Mouse (Mus musculus) activated CD4-positive, CD25-positive, alpha-beta regulatory T cell, adult 9 weeks (primary cell): ENCODE measurements around the gene H2-Eb2. TPM values are rescaled to one million over a fixed set of nuclear protein-coding genes. Genes with fewer than 3 reads are reported as not detected.

ENCODE experiments used
- polyA plus RNA-seq: library from polyadenylated mRNA; unstranded; fragments of 100-300 nt; shearing (Covaris generic); gene quantifications from one replicate; pipeline ENCODE4 v1.2.1, GENCODE M21; 2017

Gene H2-Eb2
- polyA plus RNA-seq: 0.11 TPM

DNA sequence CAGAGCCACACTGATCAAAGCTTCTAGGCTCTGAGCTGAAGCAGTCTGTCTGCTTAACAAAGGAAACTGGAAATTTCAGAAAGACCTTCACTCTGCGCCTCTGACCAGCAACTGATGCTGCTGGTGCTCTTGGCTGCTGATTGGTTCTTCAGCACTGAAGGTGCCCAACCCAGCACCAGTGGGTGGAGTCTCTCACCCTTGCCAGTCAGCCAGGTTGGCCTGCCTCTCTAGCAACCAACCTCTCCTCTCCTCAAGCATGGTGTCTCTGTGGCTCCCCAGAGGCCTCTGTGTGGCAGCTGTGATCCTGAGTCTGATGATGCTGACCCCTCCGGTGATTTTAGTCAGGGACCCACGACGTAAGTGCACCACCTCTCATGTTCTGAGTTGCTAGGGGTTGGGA is at the start of gene H2-Eb2:
Gene H2-Eb2 (plus strand): TSS at position 230 of the 400 bp plus-strand sequence.

GRCm38 (mm10) chr17:34287648-34288047 is 37.8 kb upstream of the H2-Eb2 start, which contains the start of gene H2-Aa:
H2-Aa (minus strand) TSS chr17:34287823.

GRCm38 (mm10) chr17:34305380-34306030 is 20.0 kb upstream of the H2-Eb2 start, which contains the start of gene H2-Eb1:
H2-Eb1 (plus strand) TSS chr17:34305867.

DNA sequence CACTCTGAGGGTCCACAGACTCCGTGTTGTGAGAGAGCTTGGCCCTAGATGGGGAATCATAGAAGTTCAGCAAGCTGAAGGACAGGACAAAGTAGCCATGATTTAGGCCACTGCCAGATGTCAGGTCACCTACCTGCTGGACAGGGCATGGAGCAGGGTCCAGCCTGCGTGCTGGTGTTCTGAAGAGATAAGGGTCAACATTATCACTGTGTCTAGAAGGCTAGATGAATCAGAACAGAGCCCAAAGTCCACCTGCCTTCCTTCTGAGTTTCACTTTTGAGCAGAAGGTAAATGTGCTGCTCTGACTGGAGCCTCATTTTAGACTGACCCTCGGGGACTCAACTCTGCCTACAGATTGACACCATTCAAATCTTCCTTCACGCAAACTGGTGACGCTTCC is 29.1 kb downstream of the H2-Eb2 start, which contains the start of gene Btnl2:
Gene Btnl2 (plus strand): TSS at position 284 of the 400 bp plus-strand sequence.

DNA sequence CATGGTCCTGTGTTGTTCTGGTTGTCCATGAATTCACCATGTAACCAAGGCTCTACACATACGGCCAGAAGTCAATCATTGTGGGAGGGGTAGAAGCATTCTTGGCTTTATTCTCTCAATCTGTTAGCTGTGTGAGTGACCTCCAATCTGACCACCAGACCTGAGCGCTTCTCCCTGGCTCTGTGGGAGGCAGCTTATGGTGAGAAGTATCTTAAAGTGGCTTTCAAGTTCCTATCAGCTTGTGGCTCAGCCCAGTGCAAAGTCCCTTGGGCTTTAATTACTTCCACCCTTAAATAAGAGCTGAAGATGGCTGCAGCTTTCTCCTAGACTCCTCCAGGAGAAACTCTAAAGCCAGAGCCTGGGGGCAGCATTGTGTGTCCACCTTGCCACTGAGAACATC is 51.4 kb downstream of the H2-Eb2 start, which contains the start of gene Btnl1:
Gene Btnl1 (plus strand): TSS at position 286 of the 400 bp plus-strand sequence.

Other genes with a start within 250 kb of the H2-Eb2 start
- 34.3 TPM for gene H2-Oa, start 233.3 kb upstream of the H2-Eb2 start, polyA plus RNA-seq
- gene H2-DMa, start 206.1 kb upstream of the H2-Eb2 start, polyA plus RNA-seq: 108 TPM
- 142 TPM for gene Brd2, start 203.0 kb upstream of the H2-Eb2 start, polyA plus RNA-seq
- 5.1 TPM for gene H2-DMb2, start 182.4 kb upstream of the H2-Eb2 start, polyA plus RNA-seq
- 4.3 TPM for gene H2-DMb1, start 172.6 kb upstream of the H2-Eb2 start, polyA plus RNA-seq
- 516 TPM for gene Tap1, start 138.1 kb upstream of the H2-Eb2 start, polyA plus RNA-seq
- gene Psmb9, start 137.9 kb upstream of the H2-Eb2 start, polyA plus RNA-seq: 713 TPM
- 1,545 TPM for gene Psmb8, start 127.9 kb upstream of the H2-Eb2 start, polyA plus RNA-seq
- gene Tap2, start 122.1 kb upstream of the H2-Eb2 start, polyA plus RNA-seq: 455 TPM
- 78.8 TPM for gene H2-Ob, start 86.8 kb upstream of the H2-Eb2 start, polyA plus RNA-seq
- 31.4 TPM for gene H2-Ab1, start 68.0 kb upstream of the H2-Eb2 start, polyA plus RNA-seq
- 20.8 TPM for gene H2-Aa, start 37.8 kb upstream of the H2-Eb2 start, polyA plus RNA-seq
- gene H2-Eb1, start 19.8 kb upstream of the H2-Eb2 start, polyA plus RNA-seq: 18.7 TPM
- gene Btnl2, start 29.2 kb downstream of the H2-Eb2 start, polyA plus RNA-seq: 0.39 TPM
- gene Btnl1, start 51.5 kb downstream of the H2-Eb2 start, polyA plus RNA-seq: not detected
- 0.27 TPM for gene BC051142, start 73.2 kb downstream of the H2-Eb2 start, polyA plus RNA-seq
- 0.48 TPM for gene Btnl4, start 151.7 kb downstream of the H2-Eb2 start, polyA plus RNA-seq
- 0.35 TPM for gene Btnl6, start 191.7 kb downstream of the H2-Eb2 start, polyA plus RNA-seq
- 0.15 TPM for gene Notch4, start 238.6 kb downstream of the H2-Eb2 start, polyA plus RNA-seq